Mouse (Mus musculus): ENCODE measurements around the gene Gm28230. TPM values are rescaled to one million over a fixed set of nuclear protein-coding genes. Genes with fewer than 3 reads are reported as not detected.

The Gm28230 gene
- total and polyA plus RNA-seq, 2 experiments from 2014 or later: not detected

DNA sequence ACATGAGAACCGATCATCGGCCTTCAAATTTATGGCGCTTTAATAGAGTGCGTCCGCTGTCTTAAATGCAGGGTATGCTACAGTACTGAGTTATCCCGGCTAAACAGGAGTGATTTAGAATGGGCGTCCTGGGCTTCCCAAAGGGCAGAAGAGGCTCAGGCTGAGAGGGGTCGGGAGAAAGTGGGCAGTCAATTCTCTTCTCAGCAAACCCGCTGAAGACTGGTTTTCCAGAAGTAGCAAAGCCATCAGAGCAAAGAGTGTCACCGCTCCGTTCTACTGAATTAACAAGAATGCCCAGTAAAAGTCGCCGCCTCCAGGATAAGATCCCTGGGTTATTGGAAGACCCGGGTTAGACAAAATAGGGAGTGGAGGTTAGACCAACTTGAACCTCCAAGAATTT, 13.3 kb downstream of the Gm28230 start:
- ATAC-seq (ENCODE audit: low FRiP score): no peak
- peaks cover 95% of the 10 kb centered on the region for H3K27me3 ChIP-seq (ENCODE audit: insufficient read depth, low read length)
- H3K9me3 ChIP-seq (ENCODE audit: low read length): no peaks in the 10 kb centered on the region
- no peak overlapping the region for H3K9ac ChIP-seq (replicated peaks; ENCODE audit: low read length, poor library complexity, severe bottlenecking)
- WGBS: 1% methylated on average over 14 of the region's 14 CpGs
- no peak overlapping the region for H3K27ac ChIP-seq (ENCODE audit: low read depth, low read length)
- no peak for DNase-seq (ENCODE audit: low spot score)
- no peak overlapping the region for H3K4me2 ChIP-seq (ENCODE audit: low read depth, low read length, poor library complexity, severe bottlenecking)
- H3K4me1 ChIP-seq (ENCODE audit: insufficient read depth, low read length): no peaks in the 10 kb centered on the region
- no peak overlapping the region for H3K4me3 ChIP-seq (ENCODE audit: low read depth, low read length)
- no peaks in the 10 kb centered on the region for H3K36me3 ChIP-seq (ENCODE audit: insufficient read depth, low read length)
- TF ChIP-seq CTCF (IDR thresholded peaks at IDR 0.05): no peak

DNA sequence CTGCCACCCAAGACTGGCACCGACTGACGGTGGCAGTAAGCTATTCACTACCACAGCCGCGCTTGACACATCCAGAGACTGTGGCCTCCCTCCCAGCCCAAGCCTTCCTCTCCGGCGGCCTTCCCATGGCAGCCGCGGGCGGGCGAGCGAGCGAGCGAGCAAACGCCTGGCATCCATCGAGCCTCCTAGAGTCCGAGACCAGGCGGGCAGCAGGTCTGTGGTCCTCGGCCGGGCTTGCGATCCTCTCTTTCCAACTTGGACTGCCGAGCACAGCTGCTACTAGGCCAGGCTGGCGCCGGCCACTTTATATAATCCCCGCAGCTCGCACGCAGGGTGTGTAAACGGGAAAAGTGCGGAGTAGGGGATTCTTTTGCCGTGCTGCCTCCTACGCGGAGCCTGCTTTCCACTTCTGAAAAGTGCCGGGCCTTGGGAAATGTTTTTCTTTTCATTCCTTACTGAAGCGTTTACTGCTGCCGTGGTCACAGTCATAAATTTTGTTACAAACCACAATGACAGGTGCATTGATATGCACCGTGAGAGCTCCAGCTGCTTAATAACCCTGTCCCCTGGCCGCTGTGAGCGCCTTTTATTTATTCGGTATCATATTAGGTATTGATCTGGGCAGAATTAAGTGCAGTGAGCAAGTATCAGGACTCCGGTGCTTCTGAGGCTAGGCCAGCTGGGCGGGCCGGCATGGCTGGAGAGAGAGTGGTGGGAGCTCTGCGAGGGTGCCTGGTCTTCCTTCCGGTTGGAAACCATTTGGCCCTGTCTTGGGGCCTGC, 14.0 kb downstream of the Gm28230 start:
- Histone ChIP-seq H3K27ac (ENCODE audit: low read depth, low read length) (no peak overlapping the region), H3K36me3 (ENCODE audit: insufficient read depth, low read length) (no peaks in the 10 kb centered on the region), H3K27me3 (ENCODE audit: insufficient read depth, low read length) (peaks cover 95% of the 10 kb centered on the region), H3K4me2 (ENCODE audit: low read depth, low read length, poor library complexity, severe bottlenecking) (no peak overlapping the region), H3K9me3 (ENCODE audit: low read length) (no peaks in the 10 kb centered on the region), H3K4me1 (ENCODE audit: insufficient read depth, low read length) (no peaks in the 10 kb centered on the region), H3K4me3 (ENCODE audit: low read depth, low read length) (no peak overlapping the region), H3K9ac (replicated peaks; ENCODE audit: low read length, poor library complexity, severe bottlenecking) (no peak overlapping the region)
- no peak for TF ChIP-seq CTCF (IDR thresholded peaks at IDR 0.05)
- WGBS: 2% methylated on average over 43 of the region's 43 CpGs
- ATAC-seq (ENCODE audit: low FRiP score) (no peak), DNase-seq (ENCODE audit: low spot score) (no peak)

DNA sequence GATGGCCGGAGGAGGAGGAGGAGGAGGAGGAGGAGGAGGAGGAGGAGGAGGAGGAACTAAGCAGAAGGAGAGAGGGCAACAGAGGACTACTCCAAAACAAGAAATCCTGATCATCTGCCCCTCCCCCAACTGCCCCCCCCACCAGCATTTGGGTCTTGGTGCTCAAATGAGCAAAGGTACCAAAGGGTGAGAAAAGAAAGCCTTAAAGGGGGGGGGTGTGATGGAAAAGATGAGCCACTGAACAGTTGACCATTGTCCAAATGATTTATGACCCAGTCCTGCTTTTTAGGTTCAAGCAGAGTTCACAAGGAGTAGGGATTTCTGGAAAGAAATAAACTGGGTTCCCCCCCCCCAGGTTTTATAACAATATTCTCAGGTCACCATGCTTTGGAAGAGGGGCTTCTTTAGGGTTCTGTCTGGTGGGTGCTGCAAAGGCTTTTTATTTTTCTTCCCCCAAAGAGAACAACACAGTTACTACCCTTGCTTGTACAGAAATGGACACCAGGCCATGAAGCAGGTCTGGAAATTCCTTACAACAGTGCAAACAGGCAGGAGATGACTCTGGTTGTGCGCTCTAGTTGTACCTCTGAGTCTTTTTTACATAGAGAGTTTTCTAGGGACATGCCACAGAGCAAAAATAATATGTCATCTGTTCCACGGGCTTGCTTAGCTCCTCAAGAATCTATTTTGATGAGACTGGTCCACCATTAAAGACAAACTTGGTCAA, 14.9 kb downstream of the Gm28230 start:
- H3K4me1 ChIP-seq (ENCODE audit: insufficient read depth, low read length): no peaks in the 10 kb centered on the region
- no peak overlapping the region for H3K27ac ChIP-seq (ENCODE audit: low read depth, low read length)
- H3K36me3 ChIP-seq (ENCODE audit: insufficient read depth, low read length): no peaks in the 10 kb centered on the region
- DNase-seq (ENCODE audit: low spot score) (no peak), ATAC-seq (ENCODE audit: low FRiP score) (no peak)
- 39% methylated on average over 2 of the region's 3 CpGs for WGBS
- no peak overlapping the region for H3K9ac ChIP-seq (replicated peaks; ENCODE audit: low read length, poor library complexity, severe bottlenecking)
- TF ChIP-seq CTCF (IDR thresholded peaks at IDR 0.05): no peak
- no peak overlapping the region for H3K4me3 ChIP-seq (ENCODE audit: low read depth, low read length)
- no peaks in the 10 kb centered on the region for H3K9me3 ChIP-seq (ENCODE audit: low read length)
- no peak overlapping the region for H3K4me2 ChIP-seq (ENCODE audit: low read depth, low read length, poor library complexity, severe bottlenecking)
- peaks cover 95% of the 10 kb centered on the region for H3K27me3 ChIP-seq (ENCODE audit: insufficient read depth, low read length)

DNA sequence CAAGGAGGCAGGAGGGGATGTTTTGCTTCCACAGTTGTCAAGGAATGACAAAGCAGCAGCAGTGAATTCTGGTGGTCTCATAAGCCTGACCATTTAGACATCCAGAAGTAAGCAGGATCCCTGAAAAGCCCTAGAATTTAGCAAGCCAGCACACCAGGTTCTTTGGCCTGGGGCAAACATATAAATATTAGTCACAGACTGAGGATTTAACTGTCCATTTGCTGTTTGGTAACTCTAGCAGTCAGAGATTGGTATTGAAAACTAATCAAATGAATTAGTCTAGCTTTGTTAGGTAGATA, 15.4 kb downstream of the Gm28230 start:
- H3K4me1 ChIP-seq (ENCODE audit: insufficient read depth, low read length): no peaks in the 10 kb centered on the region

DNA sequence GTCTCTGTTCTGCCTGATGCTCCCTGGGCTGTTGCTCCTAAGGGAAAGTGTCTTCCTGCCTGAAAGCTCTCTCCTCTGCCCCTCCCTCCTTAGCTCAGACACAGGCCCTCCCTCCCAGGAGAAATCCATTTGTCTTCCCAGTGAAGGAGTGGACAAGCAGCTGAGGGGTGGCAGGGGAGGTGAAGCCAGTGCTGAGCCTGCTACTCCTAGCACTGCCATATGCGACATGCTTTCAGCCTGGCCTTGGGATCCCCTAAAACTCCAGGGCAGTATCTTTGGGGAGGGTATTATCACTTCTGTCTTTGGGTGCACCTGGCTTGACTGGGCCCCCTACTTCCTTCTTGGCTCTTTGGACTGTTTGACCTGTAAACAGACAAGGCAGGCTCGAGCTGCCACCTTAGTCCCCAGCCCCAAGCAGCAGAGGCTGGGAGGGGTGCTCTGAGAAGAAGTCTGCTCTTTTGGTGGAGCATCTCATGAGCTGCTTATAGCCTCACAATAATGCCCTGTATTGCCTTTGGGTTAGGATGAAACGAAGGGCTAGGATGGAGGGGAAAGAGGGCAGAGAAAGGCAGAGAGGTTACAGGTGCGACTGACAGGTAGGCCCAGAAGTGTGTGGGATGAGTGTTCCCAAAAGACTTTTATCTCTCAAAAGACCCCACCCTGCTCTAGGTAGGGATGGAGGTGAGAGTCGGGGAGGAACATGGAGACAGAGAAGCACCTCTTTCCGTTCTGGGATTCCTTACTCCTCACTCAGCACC, 19.2 kb downstream of the Gm28230 start:
- H3K9ac ChIP-seq (replicated peaks; ENCODE audit: low read length, poor library complexity, severe bottlenecking): no peak overlapping the region
- H3K36me3 ChIP-seq (ENCODE audit: insufficient read depth, low read length): no peaks in the 10 kb centered on the region
- no peaks in the 10 kb centered on the region for H3K4me1 ChIP-seq (ENCODE audit: insufficient read depth, low read length)
- H3K4me2 ChIP-seq (ENCODE audit: low read depth, low read length, poor library complexity, severe bottlenecking): no peak overlapping the region
- TF ChIP-seq CTCF (IDR thresholded peaks at IDR 0.05): no peak
- H3K27me3 ChIP-seq (ENCODE audit: insufficient read depth, low read length): peaks cover 91% of the 10 kb centered on the region
- WGBS: 7% methylated on average over 6 of the region's 6 CpGs
- no peaks in the 10 kb centered on the region for H3K9me3 ChIP-seq (ENCODE audit: low read length)
- DNase-seq (ENCODE audit: low spot score) (no peak), ATAC-seq (ENCODE audit: low FRiP score) (no peak)
- H3K27ac ChIP-seq (ENCODE audit: low read depth, low read length): no peak overlapping the region
- H3K4me3 ChIP-seq (ENCODE audit: low read depth, low read length): no peak overlapping the region

More for the DNA sequence above, 15.4 kb downstream of the Gm28230 start:
- H3K9ac ChIP-seq (replicated peaks; ENCODE audit: low read length, poor library complexity, severe bottlenecking): no peak overlapping the region
- H3K4me2 ChIP-seq (ENCODE audit: low read depth, low read length, poor library complexity, severe bottlenecking): no peak overlapping the region
- H3K4me3 ChIP-seq (ENCODE audit: low read depth, low read length): no peak overlapping the region
- H3K9me3 ChIP-seq (ENCODE audit: low read length): no peaks in the 10 kb centered on the region
- no peak for TF ChIP-seq CTCF (IDR thresholded peaks at IDR 0.05)
- DNase-seq (ENCODE audit: low spot score) (no peak), ATAC-seq (ENCODE audit: low FRiP score) (no peak)
- H3K27me3 ChIP-seq (ENCODE audit: insufficient read depth, low read length): peaks cover 94% of the 10 kb centered on the region
- H3K27ac ChIP-seq (ENCODE audit: low read depth, low read length): no peak overlapping the region
- no peaks in the 10 kb centered on the region for H3K36me3 ChIP-seq (ENCODE audit: insufficient read depth, low read length)
